Mouse (Mus musculus) pancreas, adult 10 weeks (tissue): ENCODE measurements around the gene Spata1. TPM values are rescaled to one million over a fixed set of nuclear protein-coding genes. Genes with fewer than 3 reads are reported as not detected.

Experiments
- polyA plus RNA-seq: library from polyadenylated mRNA; stranded (reverse); fragments of 350-450 nt; fragmentation: Illumina TruSeq; extraction: RNeasy Lipid Tissue Mini Kit (QIAGEN cat#74804); gene quantifications from one replicate; pipeline ENCODE4 v1.2.3, GENCODE M21; 2015; ENCODE audit warnings: low read depth, low replicate concordance; ENCODE audit not compliant: insufficient read depth

The Spata1 gene
- polyA plus RNA-seq, result 2.8 TPM

DNA sequence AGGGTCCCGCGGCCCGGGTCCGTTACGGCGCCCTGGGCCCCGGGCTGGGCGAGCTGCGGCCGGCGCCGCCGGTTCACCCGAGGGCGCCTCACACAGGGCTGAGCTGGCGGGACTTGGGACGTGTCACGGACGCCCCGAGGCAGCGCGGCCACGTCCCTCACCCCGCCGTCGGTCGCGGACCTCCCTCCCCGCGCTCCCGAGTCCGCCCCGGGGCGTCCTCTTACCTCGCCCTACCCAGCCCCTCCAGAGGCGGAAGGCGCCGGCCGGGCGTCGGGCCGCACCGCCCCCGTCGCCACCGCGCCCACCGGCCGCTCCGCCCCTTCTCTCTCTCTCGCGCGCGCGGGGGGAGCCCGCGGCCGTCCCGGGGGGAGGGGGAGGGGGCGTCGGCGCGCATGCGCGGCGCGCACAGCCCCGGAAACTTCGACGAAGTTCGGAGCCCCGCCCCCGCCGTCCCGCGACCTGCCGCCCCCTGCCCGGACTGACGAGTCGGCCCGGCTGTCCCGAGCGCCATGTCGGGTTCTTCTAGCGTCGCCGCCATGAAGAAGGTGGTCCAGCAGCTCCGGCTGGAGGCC, at the start of gene Spata1, which contains the start of gene Gng5:
Spata1 (minus strand) TSS at position 323 of the 572 bp plus-strand sequence.
Gng5 (plus strand) TSS at position 377 of the 572 bp plus-strand sequence.

GRCm38 (mm10) chr3:146520798-146521651, 21.5 kb upstream of the Spata1 start, which contains the start of gene Rpf1:
Gene Rpf1 (minus strand): TSS chr3:146521429.

GRCm38 (mm10) chr3:146449745-146450250, 49.8 kb downstream of the Spata1 start, which contains the start of gene Ctbs:
Gene Ctbs (plus strand): TSS chr3:146449795.

Other genes with a start within 250 kb of the Spata1 start
- gene Ssx2ip, start 95.1 kb downstream of the Spata1 start, polyA plus RNA-seq, result 6.5 TPM
- gene Ctbs, start 50.0 kb downstream of the Spata1 start, polyA plus RNA-seq, result 2.1 TPM
- 67.1 TPM for gene Gng5, start 54 bp upstream of the Spata1 start, polyA plus RNA-seq
- 8.9 TPM for gene Rpf1, start 21.7 kb upstream of the Spata1 start, polyA plus RNA-seq
- 0.48 TPM for gene Uox, start 70.7 kb upstream of the Spata1 start, polyA plus RNA-seq
- gene Dnase2b, start 115.8 kb upstream of the Spata1 start, polyA plus RNA-seq, result not detected
- gene 4930503B20Rik, start 151.6 kb upstream of the Spata1 start, polyA plus RNA-seq, result not detected
- not detected for gene Samd13, start 185.8 kb upstream of the Spata1 start, polyA plus RNA-seq